Mouse (Mus musculus): ENCODE data around the gene Kcnj8. TPM values are rescaled to one million over a fixed set of nuclear protein-coding genes. Genes with fewer than 3 reads are reported as not detected.

Kcnj8 gene
- polyA plus RNA-seq, 1 experiment from 2014 or later: 57.9 TPM

GRCm38 (mm10) chr6:142558076-142558475, 13.3 kb downstream of the Kcnj8 start:
- Histone ChIP-seq H3K4me3 (replicated peaks; ENCODE audit: low read length) (no peak overlapping the region), H3K27me3 (ENCODE audit: control insufficient read depth, insufficient read depth, low read length) (no peaks in the 10 kb centered on the region), H3K4me2 (ENCODE audit: low read depth, low read length) (no peak overlapping the region), H3K9ac (ENCODE audit: low read length) (no peak overlapping the region), H3K36me3 (ENCODE audit: control insufficient read depth, insufficient read depth, low read length) (no peaks in the 10 kb centered on the region), H3K9me3 (replicated peaks; ENCODE audit: control insufficient read depth, low read length) (no peaks in the 10 kb centered on the region), H3K4me1 (ENCODE audit: control insufficient read depth, insufficient read depth, low read length) (no peaks in the 10 kb centered on the region), H3K27ac (ENCODE audit: low read length) (no peak overlapping the region)
- ATAC-seq (ENCODE audit: insufficient read depth, low FRiP score): no peak
- 81% methylated on average over 10 of the region's 10 CpGs for WGBS

GRCm38 (mm10) chr6:142555988-142556387, 15.4 kb downstream of the Kcnj8 start:
- Histone ChIP-seq H3K9me3 (replicated peaks; ENCODE audit: control insufficient read depth, low read length) (no peaks in the 10 kb centered on the region), H3K4me3 (replicated peaks; ENCODE audit: low read length) (no peak overlapping the region)
- ATAC-seq (ENCODE audit: insufficient read depth, low FRiP score): no peak

GRCm38 (mm10) chr6:142551482-142551881, 19.9 kb downstream of the Kcnj8 start:
- H3K4me1 ChIP-seq (ENCODE audit: control insufficient read depth, insufficient read depth, low read length): 0 out of 2 replicates have a peak, but pooled peaks cover 8% of the 10 kb centered on the region
- no peaks in the 10 kb centered on the region for H3K27me3 ChIP-seq (ENCODE audit: control insufficient read depth, insufficient read depth, low read length)
- no peak overlapping the region for H3K4me2 ChIP-seq (ENCODE audit: low read depth, low read length)
- H3K27ac ChIP-seq (ENCODE audit: low read length): peak overlapping the region; percentile 11; the same call in 1 of the 2 replicates
- 0 out of 2 replicates have a peak, but pooled peaks have one; percentile 37 for ATAC-seq (ENCODE audit: insufficient read depth, low FRiP score)
- H3K4me3 ChIP-seq (replicated peaks; ENCODE audit: low read length): no peak overlapping the region
- H3K9ac ChIP-seq (ENCODE audit: low read length): no peak overlapping the region
- H3K9me3 ChIP-seq (replicated peaks; ENCODE audit: control insufficient read depth, low read length): no peaks in the 10 kb centered on the region
- WGBS: 37% methylated on average over 4 of the region's 4 CpGs
- H3K36me3 ChIP-seq (ENCODE audit: control insufficient read depth, insufficient read depth, low read length): no peaks in the 10 kb centered on the region

More at GRCm38 (mm10) chr6:142555988-142556387, 15.4 kb downstream of the Kcnj8 start:
- Histone ChIP-seq H3K9ac (ENCODE audit: low read length) (no peak overlapping the region), H3K27me3 (ENCODE audit: control insufficient read depth, insufficient read depth, low read length) (no peaks in the 10 kb centered on the region), H3K4me1 (ENCODE audit: control insufficient read depth, insufficient read depth, low read length) (0 out of 2 replicates have a peak, but pooled peaks cover 1% of the 10 kb centered on the region), H3K27ac (ENCODE audit: low read length) (no peak overlapping the region), H3K4me2 (ENCODE audit: low read depth, low read length) (no peak overlapping the region), H3K36me3 (ENCODE audit: control insufficient read depth, insufficient read depth, low read length) (no peaks in the 10 kb centered on the region)
- WGBS: 77% methylated on average over 1 of the region's 1 CpGs

- no peak overlapping the region for H3K4me3 ChIP-seq (replicated peaks; ENCODE audit: low read length)
- H3K4me1 ChIP-seq (ENCODE audit: control insufficient read depth, insufficient read depth, low read length): 0 out of 2 replicates have a peak, but pooled peaks cover 8% of the 10 kb centered on the region
- WGBS: 28% methylated on average over 4 of the region's 4 CpGs
- no peak for ATAC-seq (ENCODE audit: insufficient read depth, low FRiP score)
- H3K27me3 ChIP-seq (ENCODE audit: control insufficient read depth, insufficient read depth, low read length): no peaks in the 10 kb centered on the region
- H3K36me3 ChIP-seq (ENCODE audit: control insufficient read depth, insufficient read depth, low read length): no peaks in the 10 kb centered on the region
- H3K9ac ChIP-seq (ENCODE audit: low read length): no peak overlapping the region
- no peak overlapping the region for H3K4me2 ChIP-seq (ENCODE audit: low read depth, low read length)
- peak overlapping the region; percentile 71 for H3K27ac ChIP-seq (ENCODE audit: low read length)
- H3K9me3 ChIP-seq (replicated peaks; ENCODE audit: control insufficient read depth, low read length): no peaks in the 10 kb centered on the region
These were observed 20.5 kb downstream of the Kcnj8 start for GRCm38 (mm10) chr6:142550871-142551270.

- ATAC-seq (ENCODE audit: insufficient read depth, low FRiP score): no peak
- Histone ChIP-seq H3K27ac (ENCODE audit: low read length) (no peak overlapping the region), H3K27me3 (ENCODE audit: control insufficient read depth, insufficient read depth, low read length) (no peaks in the 10 kb centered on the region), H3K4me2 (ENCODE audit: low read depth, low read length) (no peak overlapping the region), H3K4me1 (ENCODE audit: control insufficient read depth, insufficient read depth, low read length) (peaks cover 12% of the 10 kb centered on the region; the same call in 1 of the 2 replicates), H3K36me3 (ENCODE audit: control insufficient read depth, insufficient read depth, low read length) (no peaks in the 10 kb centered on the region), H3K9ac (ENCODE audit: low read length) (no peak overlapping the region), H3K4me3 (replicated peaks; ENCODE audit: low read length) (no peak overlapping the region), H3K9me3 (replicated peaks; ENCODE audit: control insufficient read depth, low read length) (no peaks in the 10 kb centered on the region)
- 80% methylated on average over 2 of the region's 2 CpGs for WGBS
These were observed 23.0 kb downstream of the Kcnj8 start for GRCm38 (mm10) chr6:142548377-142548776.

GRCm38 (mm10) chr6:142545132-142545531, 26.3 kb downstream of the Kcnj8 start:
- Histone ChIP-seq H3K4me1 (ENCODE audit: control insufficient read depth, insufficient read depth, low read length) (peaks cover 6% of the 10 kb centered on the region), H3K4me2 (ENCODE audit: low read depth, low read length) (0 out of 2 replicates have a peak overlapping the region, but pooled peaks have one; percentile 7), H3K4me3 (replicated peaks; ENCODE audit: low read length) (no peak overlapping the region), H3K9me3 (replicated peaks; ENCODE audit: control insufficient read depth, low read length) (no peaks in the 10 kb centered on the region), H3K27ac (ENCODE audit: low read length) (peak overlapping the region; percentile 56; the same call in 1 of the 2 replicates), H3K36me3 (ENCODE audit: control insufficient read depth, insufficient read depth, low read length) (no peaks in the 10 kb centered on the region), H3K9ac (ENCODE audit: low read length) (no peak overlapping the region), H3K27me3 (ENCODE audit: control insufficient read depth, insufficient read depth, low read length) (no peaks in the 10 kb centered on the region)
- WGBS: 47% methylated on average over 14 of the region's 14 CpGs
- ATAC-seq (ENCODE audit: insufficient read depth, low FRiP score): 0 out of 2 replicates have a peak, but pooled peaks have one; percentile 14

GRCm38 (mm10) chr6:142543648-142544047, 27.8 kb downstream of the Kcnj8 start:
- WGBS: 45% methylated on average over 4 of the region's 4 CpGs
- Histone ChIP-seq H3K27me3 (ENCODE audit: control insufficient read depth, insufficient read depth, low read length) (no peaks in the 10 kb centered on the region), H3K9ac (ENCODE audit: low read length) (no peak overlapping the region), H3K27ac (ENCODE audit: low read length) (peak overlapping the region; percentile 69), H3K36me3 (ENCODE audit: control insufficient read depth, insufficient read depth, low read length) (no peaks in the 10 kb centered on the region), H3K4me2 (ENCODE audit: low read depth, low read length) (no peak overlapping the region), H3K4me1 (ENCODE audit: control insufficient read depth, insufficient read depth, low read length) (peaks cover 9% of the 10 kb centered on the region), H3K4me3 (replicated peaks; ENCODE audit: low read length) (no peak overlapping the region), H3K9me3 (replicated peaks; ENCODE audit: control insufficient read depth, low read length) (no peaks in the 10 kb centered on the region)
- no peak for ATAC-seq (ENCODE audit: insufficient read depth, low FRiP score)

- Histone ChIP-seq H3K4me2 (ENCODE audit: low read depth, low read length) (no peak overlapping the region), H3K9ac (ENCODE audit: low read length) (no peak overlapping the region), H3K4me1 (ENCODE audit: control insufficient read depth, insufficient read depth, low read length) (peaks cover 9% of the 10 kb centered on the region), H3K9me3 (replicated peaks; ENCODE audit: control insufficient read depth, low read length) (no peaks in the 10 kb centered on the region), H3K27me3 (ENCODE audit: control insufficient read depth, insufficient read depth, low read length) (no peaks in the 10 kb centered on the region), H3K27ac (ENCODE audit: low read length) (peak overlapping the region; percentile 69), H3K36me3 (ENCODE audit: control insufficient read depth, insufficient read depth, low read length) (no peaks in the 10 kb centered on the region), H3K4me3 (replicated peaks; ENCODE audit: low read length) (no peak overlapping the region)
- ATAC-seq (ENCODE audit: insufficient read depth, low FRiP score): peak; percentile 37; the same call in 1 of the 2 replicates
- 48% methylated on average over 6 of the region's 6 CpGs for WGBS
These were observed 28.6 kb downstream of the Kcnj8 start for GRCm38 (mm10) chr6:142542800-142543175.

GRCm38 (mm10) chr6:142542082-142542799, 29.2 kb downstream of the Kcnj8 start:
- no peak overlapping the region for H3K9ac ChIP-seq (ENCODE audit: low read length)
- ATAC-seq (ENCODE audit: insufficient read depth, low FRiP score): peak; percentile 67; the same call in 1 of the 2 replicates
- no peak overlapping the region for H3K4me2 ChIP-seq (ENCODE audit: low read depth, low read length)
- peak overlapping the region; percentile 86 for H3K27ac ChIP-seq (ENCODE audit: low read length)
- no peaks in the 10 kb centered on the region for H3K36me3 ChIP-seq (ENCODE audit: control insufficient read depth, insufficient read depth, low read length)
- no peaks in the 10 kb centered on the region for H3K9me3 ChIP-seq (replicated peaks; ENCODE audit: control insufficient read depth, low read length)
- H3K4me1 ChIP-seq (ENCODE audit: control insufficient read depth, insufficient read depth, low read length): peaks cover 9% of the 10 kb centered on the region
- no peaks in the 10 kb centered on the region for H3K27me3 ChIP-seq (ENCODE audit: control insufficient read depth, insufficient read depth, low read length)
- H3K4me3 ChIP-seq (replicated peaks; ENCODE audit: low read length): no peak overlapping the region
- WGBS: 49% methylated on average over 8 of the region's 8 CpGs

Data from stomach, embryonic 16.5 days (tissue).